33 mouse cellular contexts compared by ENCODE assay signal in genomic region chr9:40361970-40362369, GRCm38 (mm10).
"Had no signal": no experiment of that assay in that cellular context is flagged by ENCODE, and none has a peak within 500 bp of the region (broad histone marks: within the 10 kb centered on the region; RNA-seq: fewer than 3 reads in every experiment).

No protein-coding gene starts in this region.

- H3K4me1 ChIP-seq: intestine, embryonic 15.5 days had no signal

- ATAC-seq: hindbrain, embryonic 16.5 days; hindbrain, postnatal 0 days; intestine, embryonic 15.5 days; intestine, embryonic 16.5 days; intestine, postnatal 0 days had no signal

- H3K27me3 ChIP-seq: heart, embryonic 12.5 days; heart, embryonic 13.5 days; heart, embryonic 15.5 days; hindbrain, embryonic 12.5 days; hindbrain, embryonic 13.5 days; hindbrain, embryonic 15.5 days; intestine, embryonic 15.5 days; kidney, embryonic 15.5 days had no signal

- DNase-seq: heart, postnatal 10 days; heart, postnatal 14 days; heart, postnatal 36 days; heart, postnatal 4 days; kidney, adult 11 months; kidney, adult 18-20 months; kidney, adult 2 months; kidney, adult 8-10 months; kidney, adult 9 months; kidney, postnatal 10 days; kidney, postnatal 14 days; kidney, postnatal 25 days; kidney, postnatal 36 days; kidney, postnatal 4 days; layer of hippocampus, adult 9-11 months; layer of hippocampus, postnatal 36 days had no signal

- H3K4me3 ChIP-seq: heart, embryonic 10.5 days; heart, embryonic 12.5 days; heart, embryonic 13.5 days; heart, embryonic 15.5 days; hindbrain, embryonic 10.5 days; hindbrain, embryonic 12.5 days; hindbrain, embryonic 13.5 days; hindbrain, embryonic 15.5 days; intestine, embryonic 15.5 days; kidney, embryonic 15.5 days; left cerebral cortex, adult 2 months had no signal

- H3K27ac ChIP-seq: heart, embryonic 10.5 days; heart, embryonic 13.5 days; heart, embryonic 15.5 days; hindbrain, embryonic 10.5 days; hindbrain, embryonic 12.5 days; hindbrain, embryonic 13.5 days; hindbrain, embryonic 14.5 days; hindbrain, embryonic 15.5 days; hindbrain, postnatal 0 days; intestine, embryonic 15.5 days; kidney, embryonic 15.5 days; kidney, postnatal 0 days; left cerebral cortex, adult 2 months had no signal
